Mouse (Mus musculus): ENCODE data around the gene Nit2. TPM values are rescaled to one million over a fixed set of nuclear protein-coding genes. Genes with fewer than 3 reads are reported as not detected.

Gene Nit2
- 10 to 100 TPM; 13.6 to 14.5 TPM for total RNA-seq (2021)
- long read RNA-seq, experiment 1, transcript Nit2-201 (10 exons, 1,286 nt): major isoform, 6 of 6 reads
- long read RNA-seq, experiment 1, partial matches to known transcripts: 0 of 6 reads
- long read RNA-seq, experiment 1, other reads (novel, unspliced or antisense): 0 of 6 reads
- long read RNA-seq, experiment 2, partial matches to known transcripts: 0 of 1 reads
- long read RNA-seq, experiment 2, other reads (novel, unspliced or antisense): 1 of 1 reads

GRCm38 (mm10) chr16:57166611-57167513 is at the start of gene Nit2:
Gene Nit2, minus strand, starts transcription at chr16:57167341.
- TF ChIP-seq CTCF (IDR thresholded peaks at IDR 0.05): peak; percentile 83
- intact Hi-C loops (cut with DNase I): loop anchor here (5.0 kb wide), 1 partner anchor 45 kb away; the partner anchor contains the start of gene Tomm70a
- H3K27ac ChIP-seq: peak within 1 kb of the TSS; percentile 84
- H3K4me3 ChIP-seq: peak within 1 kb of the TSS; percentile 64
- peak; percentile 93 to 94 for DNase-seq (ENCODE audit: extremely low spot score in 1 of 2, low spot score in 2 of 2)

- DNase-seq (ENCODE audit: extremely low spot score in 1 of 2, low spot score in 2 of 2): no peak
- Histone ChIP-seq H3K27ac (no peak overlapping the region), H3K4me3 (no peak overlapping the region)
- TF ChIP-seq CTCF (IDR thresholded peaks at IDR 0.05): no peak
- intact Hi-C loops (cut with DNase I): no loop called here
Observed at GRCm38 (mm10) chr16:57215957-57216356, 48.8 kb upstream of the Nit2 start.

GRCm38 (mm10) chr16:57211037-57211436 is 43.9 kb upstream of the Nit2 start:
- no peak overlapping the region for H3K27ac ChIP-seq
- TF ChIP-seq CTCF (IDR thresholded peaks at IDR 0.05): no peak
- no peak overlapping the region for H3K4me3 ChIP-seq
- no peak for DNase-seq (ENCODE audit: extremely low spot score in 1 of 2, low spot score in 2 of 2)
- intact Hi-C loops (cut with DNase I): no loop called here

GRCm38 (mm10) chr16:57208342-57208741 is 41.2 kb upstream of the Nit2 start:
- DNase-seq (ENCODE audit: extremely low spot score in 1 of 2, low spot score in 2 of 2): no peak
- TF ChIP-seq CTCF (IDR thresholded peaks at IDR 0.05): no peak
- no peak overlapping the region for H3K27ac ChIP-seq
- intact Hi-C loops (cut with DNase I): no loop called here
- no peak overlapping the region for H3K4me3 ChIP-seq

- DNase-seq (ENCODE audit: extremely low spot score in 1 of 2, low spot score in 2 of 2): no peak
- no peak for TF ChIP-seq CTCF (IDR thresholded peaks at IDR 0.05)
- intact Hi-C loops (cut with DNase I): no loop called here
- H3K4me3 ChIP-seq: no peak overlapping the region
- H3K27ac ChIP-seq: no peak overlapping the region
Observed at GRCm38 (mm10) chr16:57197281-57197680, 30.1 kb upstream of the Nit2 start.

GRCm38 (mm10) chr16:57196590-57196989 is 29.4 kb upstream of the Nit2 start:
- intact Hi-C loops (cut with DNase I): no loop called here
- no peak for TF ChIP-seq CTCF (IDR thresholded peaks at IDR 0.05)
- no peak for DNase-seq (ENCODE audit: extremely low spot score in 1 of 2, low spot score in 2 of 2)
- H3K27ac ChIP-seq: no peak overlapping the region
- no peak overlapping the region for H3K4me3 ChIP-seq

- intact Hi-C loops (cut with DNase I): no loop called here
- DNase-seq (ENCODE audit: extremely low spot score in 1 of 2, low spot score in 2 of 2): no peak
- no peak for TF ChIP-seq CTCF (IDR thresholded peaks at IDR 0.05)
- no peak overlapping the region for H3K4me3 ChIP-seq
- no peak overlapping the region for H3K27ac ChIP-seq
Observed at GRCm38 (mm10) chr16:57191214-57191613, 24.1 kb upstream of the Nit2 start.

GRCm38 (mm10) chr16:57190390-57190789 is 23.2 kb upstream of the Nit2 start:
- intact Hi-C loops (cut with DNase I): no loop called here
- TF ChIP-seq CTCF (IDR thresholded peaks at IDR 0.05): no peak
- Histone ChIP-seq H3K27ac (no peak overlapping the region), H3K4me3 (no peak overlapping the region)
- DNase-seq (ENCODE audit: extremely low spot score in 1 of 2, low spot score in 2 of 2): no peak

GRCm38 (mm10) chr16:57189493-57189892 is 22.4 kb upstream of the Nit2 start:
- no peak for TF ChIP-seq CTCF (IDR thresholded peaks at IDR 0.05)
- Histone ChIP-seq H3K27ac (peak overlapping the region; percentile 48; the same call in 1 of the 2 replicates), H3K4me3 (no peak overlapping the region)
- DNase-seq (ENCODE audit: extremely low spot score in 1 of 2, low spot score in 2 of 2): no peak
- intact Hi-C loops (cut with DNase I): loop anchor here (5.0 kb wide), 1 partner anchor 33 kb away; no protein-coding TSS in a partner anchor

- Histone ChIP-seq H3K4me3 (no peak overlapping the region), H3K27ac (no peak overlapping the region)
- DNase-seq (ENCODE audit: extremely low spot score in 1 of 2, low spot score in 2 of 2): no peak
- TF ChIP-seq CTCF (IDR thresholded peaks at IDR 0.05): no peak
- intact Hi-C loops (cut with DNase I): loop anchor here (5.0 kb wide), 1 partner anchor 36 kb away; no protein-coding TSS in a partner anchor
Observed at GRCm38 (mm10) chr16:57186618-57187017, 19.5 kb upstream of the Nit2 start.

GRCm38 (mm10) chr16:57182037-57182436 is 14.9 kb upstream of the Nit2 start:
- no peak overlapping the region for H3K27ac ChIP-seq
- TF ChIP-seq CTCF (IDR thresholded peaks at IDR 0.05): no peak
- DNase-seq (ENCODE audit: extremely low spot score in 1 of 2, low spot score in 2 of 2): no peak
- no peak overlapping the region for H3K4me3 ChIP-seq
- intact Hi-C loops (cut with DNase I): no loop called here

- H3K4me3 ChIP-seq: no peak overlapping the region
- no peak for TF ChIP-seq CTCF (IDR thresholded peaks at IDR 0.05)
- intact Hi-C loops (cut with DNase I): no loop called here
- H3K27ac ChIP-seq: no peak overlapping the region
- DNase-seq (ENCODE audit: extremely low spot score in 1 of 2, low spot score in 2 of 2): peak in 1 of 2 experiments; percentile 39
Observed at GRCm38 (mm10) chr16:57181180-57181579, 14.0 kb upstream of the Nit2 start.

All from left cerebral cortex, adult 2 months (tissue).